Mouse (Mus musculus) heart, adult 10 weeks (tissue): ENCODE results near the gene Hba-a2. TPM values are rescaled to one million over a fixed set of nuclear protein-coding genes. Genes with fewer than 3 reads are reported as not detected.

ENCODE experiments used
- polyA plus RNA-seq: library from polyadenylated mRNA; stranded (reverse); fragments of 350-450 nt; fragmentation: Illumina TruSeq; extraction: RNeasy Lipid Tissue Mini Kit (QIAGEN cat#74804); gene quantifications from one replicate; pipeline ENCODE4 v1.2.3, GENCODE M21; 2014; ENCODE audit warnings: low read depth, low replicate concordance

The Hba-a2 gene
- polyA plus RNA-seq, result 4,849 TPM

DNA sequence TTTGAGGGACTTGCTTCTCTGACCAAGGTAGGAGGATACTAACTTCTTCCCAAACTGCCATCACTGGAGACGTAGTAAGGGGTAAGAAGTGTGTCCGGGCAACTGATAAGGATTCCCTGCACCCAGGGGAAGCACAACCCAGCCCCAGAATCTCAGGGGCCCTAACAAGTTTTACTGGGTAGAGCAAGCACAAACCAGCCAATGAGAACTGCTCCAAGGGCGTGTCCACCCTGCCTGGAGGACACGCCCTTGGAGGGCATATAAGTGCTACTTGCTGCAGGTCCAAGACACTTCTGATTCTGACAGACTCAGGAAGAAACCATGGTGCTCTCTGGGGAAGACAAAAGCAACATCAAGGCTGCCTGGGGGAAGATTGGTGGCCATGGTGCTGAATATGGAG lies at the start of gene Hba-a2:
Gene Hba-a2, plus strand, starts transcription at position 287 of the 400 bp plus-strand sequence.

DNA sequence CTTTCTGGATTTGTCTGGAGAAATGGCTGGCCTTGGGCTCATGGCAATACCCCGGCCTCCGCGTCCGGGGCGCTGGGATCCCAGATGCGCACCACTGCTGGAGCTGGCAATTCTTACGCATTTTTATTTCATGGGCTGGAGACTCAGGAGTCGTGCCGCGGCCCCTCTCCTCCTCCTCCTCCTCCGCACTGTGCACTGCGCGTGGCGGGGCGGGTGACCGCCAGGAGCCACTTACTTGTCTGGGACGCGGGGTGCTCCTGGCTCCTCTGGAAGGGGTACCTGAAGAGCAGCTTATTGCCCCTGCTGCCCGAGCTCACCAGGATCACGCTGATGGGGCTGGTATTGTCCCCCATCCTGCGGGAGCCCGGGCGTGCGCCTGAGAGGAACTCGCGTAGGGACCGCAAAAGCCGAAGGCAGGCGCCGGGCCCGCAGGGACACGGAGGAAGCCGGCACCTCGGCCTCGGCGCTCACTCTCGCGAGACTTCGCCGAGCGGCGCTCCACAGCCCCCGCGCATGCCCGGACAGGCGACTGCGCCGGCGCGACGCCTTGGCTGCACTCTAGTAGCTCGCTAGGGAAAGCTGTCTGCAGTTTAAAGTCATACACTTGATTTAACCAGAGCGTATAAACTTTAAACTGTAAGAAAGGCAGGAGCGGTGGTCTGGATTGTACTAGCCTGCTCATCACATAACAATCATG lies 29.0 kb upstream of the Hba-a2 start, which contains the start of gene Nprl3:
Gene Nprl3, minus strand, starts transcription at position 520 of the 697 bp plus-strand sequence.

DNA sequence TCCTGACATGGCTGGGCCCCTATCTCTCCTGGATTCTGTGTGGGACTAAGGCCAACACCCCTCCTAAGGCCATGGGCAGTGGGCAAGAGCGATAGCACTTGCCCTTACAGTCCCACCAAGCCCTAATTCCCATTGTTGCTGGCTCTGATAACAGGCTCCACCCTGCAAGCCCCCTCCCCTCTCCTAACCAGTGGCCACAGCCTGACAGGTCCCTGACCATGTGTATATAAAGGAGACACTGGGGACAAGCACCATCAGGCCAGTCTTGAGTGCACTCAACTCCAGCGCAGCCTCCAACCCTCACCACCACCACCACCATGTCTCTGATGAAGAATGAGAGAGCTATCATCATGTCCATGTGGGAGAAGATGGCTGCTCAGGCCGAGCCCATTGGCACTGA lies 19.9 kb upstream of the Hba-a2 start, which contains the start of gene Hba-x:
Gene Hba-x, plus strand, starts transcription at position 54 of the 400 bp plus-strand sequence.

DNA sequence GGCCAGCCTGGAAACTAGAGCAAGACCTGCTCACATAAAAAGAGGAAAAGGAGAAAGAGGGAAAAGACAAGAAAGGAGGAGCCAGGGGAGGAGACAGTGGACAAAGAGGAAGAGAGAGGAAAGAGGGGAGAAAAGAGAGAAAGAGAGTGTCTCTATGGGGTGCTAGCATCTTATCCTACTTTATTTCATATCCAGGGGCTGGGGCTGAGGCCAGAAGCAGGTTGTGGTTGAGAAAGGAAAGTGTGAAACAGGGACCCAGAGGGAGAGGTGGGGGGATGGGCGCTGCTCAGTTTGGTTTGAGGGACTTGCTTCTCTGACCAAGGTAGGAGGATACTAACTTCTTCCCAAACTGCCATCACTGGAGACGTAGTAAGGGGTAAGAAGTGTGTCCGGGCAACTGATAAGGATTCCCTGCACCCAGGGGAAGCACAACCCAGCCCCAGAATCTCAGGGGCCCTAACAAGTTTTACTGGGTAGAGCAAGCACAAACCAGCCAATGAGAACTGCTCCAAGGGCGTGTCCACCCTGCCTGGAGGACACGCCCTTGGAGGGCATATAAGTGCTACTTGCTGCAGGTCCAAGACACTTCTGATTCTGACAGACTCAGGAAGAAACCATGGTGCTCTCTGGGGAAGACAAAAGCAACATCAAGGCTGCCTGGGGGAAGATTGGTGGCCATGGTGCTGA lies 13.1 kb upstream of the Hba-a2 start, which contains the start of gene Hba-a1:
Gene Hba-a1, plus strand, starts transcription at position 421 of the 687 bp plus-strand sequence.

DNA sequence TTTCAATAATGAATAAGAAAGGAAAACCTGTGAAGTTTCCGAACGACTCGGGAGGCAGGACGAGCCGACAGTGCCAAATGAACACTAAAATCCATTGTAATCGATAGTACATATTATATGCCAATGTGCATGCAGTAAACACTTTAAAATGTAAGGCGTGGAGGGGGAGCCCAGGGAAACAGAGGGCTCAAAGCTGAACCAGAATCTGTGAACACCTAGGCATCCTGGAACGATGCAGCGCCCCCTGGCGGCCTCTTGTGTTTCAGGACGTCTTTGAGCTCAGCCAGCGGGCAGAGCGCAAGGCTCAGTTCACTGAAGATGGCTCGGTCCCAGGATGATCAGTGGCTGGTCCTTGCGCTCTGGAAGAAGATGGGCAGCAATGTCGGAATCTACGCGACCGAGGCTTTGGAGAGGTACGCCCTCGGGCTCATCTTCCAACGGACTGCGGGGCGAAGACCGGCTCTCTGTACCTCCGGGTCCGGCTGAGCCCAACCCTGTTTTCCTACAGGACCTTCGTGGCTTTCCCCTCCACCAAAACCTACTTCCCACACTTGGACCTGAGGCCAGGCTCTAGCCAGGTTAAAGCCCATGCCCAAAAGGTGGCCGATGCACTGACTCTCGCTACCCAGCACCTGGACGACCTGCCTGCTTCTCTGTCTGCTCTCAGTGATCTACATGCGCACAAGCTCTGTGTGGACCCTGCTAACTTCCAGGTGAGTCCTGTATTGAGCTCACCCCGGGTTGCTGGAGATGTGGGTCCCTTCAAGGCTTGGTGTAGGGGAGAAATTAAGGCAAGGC lies 9.4 kb upstream of the Hba-a2 start, which contains the start of gene Hbq1b:
Gene Hbq1b, plus strand, starts transcription at position 271 of the 798 bp plus-strand sequence.

DNA sequence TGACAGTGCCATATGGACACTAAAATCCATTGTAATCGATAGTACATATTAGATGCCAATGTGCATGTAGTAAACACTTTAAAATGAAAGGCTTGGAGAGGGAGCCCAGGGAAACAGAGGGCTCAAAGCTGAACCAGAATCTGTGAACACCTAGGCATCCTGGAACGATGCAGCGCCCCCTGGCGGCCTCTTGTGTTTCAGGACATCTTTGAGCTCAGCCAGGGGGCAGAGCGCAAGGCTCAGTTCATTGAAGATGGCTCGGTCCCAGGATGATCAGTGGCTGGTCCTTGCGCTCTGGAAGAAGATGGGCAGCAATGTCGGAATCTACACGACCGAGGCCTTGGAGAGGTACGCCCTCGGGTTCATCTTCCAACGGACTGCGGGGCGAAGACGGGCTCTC lies 3.6 kb downstream of the Hba-a2 start, which contains the start of gene Hbq1a:
Gene Hbq1a, plus strand, starts transcription at position 205 of the 400 bp plus-strand sequence.

Other genes starting within 250 kb of the Hba-a2 start
- gene Il9r, start 96.2 kb upstream of the Hba-a2 start, polyA plus RNA-seq, result not detected
- 9.2 TPM for gene Snrnp25, start 91.1 kb upstream of the Hba-a2 start, polyA plus RNA-seq
- 29.6 TPM for gene Rhbdf1, start 74.2 kb upstream of the Hba-a2 start, polyA plus RNA-seq
- gene Mpg, start 70.0 kb upstream of the Hba-a2 start, polyA plus RNA-seq, result 8.1 TPM
- 28.0 TPM for gene Nprl3, start 28.8 kb upstream of the Hba-a2 start, polyA plus RNA-seq
- gene Hba-x, start 20.1 kb upstream of the Hba-a2 start, polyA plus RNA-seq, result not detected
- gene Hba-a1, start 13.0 kb upstream of the Hba-a2 start, polyA plus RNA-seq, result 2,402 TPM
- not detected for gene Hbq1b, start 9.5 kb upstream of the Hba-a2 start, polyA plus RNA-seq
- gene Hbq1a, start 3.6 kb downstream of the Hba-a2 start, polyA plus RNA-seq, result 1.3 TPM
- 4.0 TPM for gene Sh3pxd2b, start 51.3 kb downstream of the Hba-a2 start, polyA plus RNA-seq
- 5.8 TPM for gene Ubtd2, start 158.9 kb downstream of the Hba-a2 start, polyA plus RNA-seq
- not detected for gene Efcab9, start 235.6 kb downstream of the Hba-a2 start, polyA plus RNA-seq
- gene Stk10, start 236.8 kb downstream of the Hba-a2 start, polyA plus RNA-seq, result 7.0 TPM